Mouse (Mus musculus): ENCODE data around the gene Dda1.

DNA sequence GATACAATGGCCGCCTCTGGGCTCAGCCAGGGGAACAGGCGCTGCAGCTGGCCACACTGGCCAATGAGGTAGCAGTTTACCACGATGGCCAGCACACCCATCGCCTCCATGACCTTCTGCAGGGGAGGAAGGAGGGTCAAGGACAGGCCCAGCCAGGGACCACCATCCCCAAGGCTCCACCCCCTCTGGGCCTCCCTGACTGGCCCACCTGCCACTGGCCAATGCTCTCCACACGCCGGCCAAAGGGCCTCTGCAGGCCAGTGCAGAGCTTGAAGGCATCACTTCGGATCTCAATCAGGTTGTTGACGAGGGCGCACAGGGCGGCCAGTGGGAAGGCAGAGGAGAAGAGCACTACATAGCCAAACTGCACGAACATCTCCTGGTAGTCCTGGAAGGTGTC lies 9.9 kb downstream of the Dda1 start:
- TF ChIP-seq CTCF (IDR thresholded peaks at IDR 0.05; ENCODE audit: extremely low read depth, insufficient read depth, insufficient read length, insufficient replicate concordance): no peak
- no peak for TF ChIP-seq POLR2A (IDR thresholded peaks at IDR 0.05; ENCODE audit: low read depth, low read length)
